Mouse (Mus musculus) embryo, embryonic 11.5 days (tissue): ENCODE data around the gene Gm10750.
"Not testable (repeated sequence)": the region's sequence is repeated elsewhere in the genome, so short reads cannot be mapped to it uniquely, and the experiment has no call there.

ENCODE experiments used
- DNase-seq: peaks from one replicate; pipeline ENCODE4 v3.0.0-alpha.2; 2012; ENCODE audit warnings: low read depth, low spot score

The Gm10750 gene

DNA sequence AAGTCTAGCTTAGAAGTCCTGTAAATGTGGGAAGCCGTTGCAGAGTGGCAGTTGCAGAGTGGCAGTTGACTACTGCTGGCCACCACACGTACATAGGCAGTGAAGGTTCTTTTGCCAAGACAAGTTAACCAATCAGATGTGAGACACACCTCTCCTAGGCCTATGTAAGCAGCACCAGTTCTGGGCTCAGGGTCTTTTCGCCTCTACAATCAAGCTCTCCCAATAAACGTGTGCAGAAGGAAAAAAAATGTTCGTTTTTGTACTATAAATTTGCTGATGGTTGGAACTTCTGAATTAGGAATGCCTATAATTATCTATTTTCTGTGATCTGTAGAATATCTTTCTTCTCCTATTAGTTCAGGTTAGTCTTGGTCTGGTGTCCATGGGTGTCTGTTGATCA is at the start of gene Gm10750:
Gene Gm10750 (minus strand): TSS at position 101 of the 400 bp plus-strand sequence.
- DNase-seq: not testable (repeated sequence)

DNA sequence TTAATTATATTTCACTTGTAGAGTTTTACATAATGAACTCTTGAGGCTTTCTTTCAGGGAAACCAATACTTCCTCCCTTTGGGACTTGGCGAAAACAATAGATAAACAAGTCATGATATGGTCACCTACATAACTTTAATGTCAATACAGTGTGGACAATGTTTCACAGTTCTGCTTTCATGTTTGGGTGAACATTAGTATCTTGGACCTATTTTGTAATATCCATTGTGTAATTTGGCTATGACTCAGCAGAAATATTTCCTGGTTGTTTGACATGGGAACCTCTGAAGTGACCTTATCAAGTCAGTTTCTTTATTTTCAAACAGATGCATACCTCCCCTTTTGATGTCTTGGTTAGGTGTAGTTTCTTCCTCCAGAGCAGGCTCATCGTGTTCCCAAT is 12.2 kb downstream of the Gm10750 start:
- no peak for DNase-seq

DNA sequence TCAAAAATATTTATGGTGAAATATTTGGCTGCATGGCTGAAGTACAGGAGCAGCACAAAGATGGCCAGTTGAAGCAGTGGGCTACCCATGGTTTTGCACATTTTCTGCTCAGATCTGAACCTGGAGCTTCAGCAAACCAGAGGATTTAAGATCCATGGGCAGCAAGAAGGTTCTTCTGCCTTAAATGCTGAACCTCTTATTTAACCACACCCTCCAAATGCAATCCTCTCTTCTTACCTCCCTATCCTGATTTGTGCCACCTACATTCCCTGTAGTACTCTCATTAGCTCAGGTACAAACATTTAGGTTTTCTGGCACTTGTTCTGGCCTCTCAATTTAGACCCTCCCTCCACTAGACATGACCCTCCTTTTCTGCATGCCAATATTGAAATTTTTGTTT is 13.9 kb downstream of the Gm10750 start, which contains the start of gene Gm1330:
Gene Gm1330 (minus strand): TSS at position 101 of the 400 bp plus-strand sequence.
- DNase-seq: no peak

DNA sequence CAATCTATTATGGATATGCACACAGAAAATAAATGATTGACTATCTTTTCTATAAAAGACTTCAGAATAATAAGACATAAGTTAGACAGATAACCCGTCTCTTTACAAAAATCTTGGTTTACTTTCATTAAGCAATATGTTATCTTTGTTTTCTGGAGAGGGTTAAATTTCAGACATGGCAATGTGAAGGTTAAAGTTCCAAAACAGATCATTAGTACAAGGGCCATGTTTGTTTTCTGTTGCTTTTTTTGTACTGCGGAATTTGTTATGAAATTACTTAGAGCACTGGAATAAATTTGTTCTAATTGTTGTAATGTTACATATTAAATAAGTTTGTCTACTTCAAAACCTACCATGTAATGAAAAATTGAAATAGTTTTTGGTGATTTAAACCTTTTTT is 21.9 kb downstream of the Gm10750 start:
- no peak for DNase-seq
